Mouse (Mus musculus) layer of hippocampus, adult 9-11 months (tissue): ENCODE data around the gene Lman2.

Source experiments
- DNase-seq: peaks from one replicate; pipeline ENCODE4 v3.0.0; 2022

Lman2 gene

GRCm38 (mm10) chr13:55362453-55363060 lies at the start of gene Lman2:
Lman2 (minus strand) TSS chr13:55362783.
- peak; percentile 99 for DNase-seq

DNA sequence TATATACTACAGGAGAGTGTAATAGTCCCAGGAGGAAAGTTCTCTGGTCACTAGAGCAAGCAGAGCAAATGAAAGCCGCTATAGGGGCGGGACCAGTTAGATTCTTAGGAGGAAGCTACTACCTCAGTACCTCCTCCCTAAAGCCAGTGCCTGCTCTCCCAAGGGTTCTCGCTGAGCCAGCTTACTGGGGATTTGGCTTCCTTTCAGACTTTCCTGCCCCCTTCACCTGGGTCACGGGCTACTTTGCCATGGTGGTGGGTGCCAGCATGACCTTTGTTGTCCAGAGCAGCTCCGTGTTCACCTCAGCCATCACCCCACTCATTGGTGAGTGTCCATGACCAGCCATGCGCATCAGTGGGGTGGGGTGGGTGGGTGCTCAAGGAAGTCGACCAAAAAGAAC lies 49.2 kb upstream of the Lman2 start:
- DNase-seq, result no peak

DNA sequence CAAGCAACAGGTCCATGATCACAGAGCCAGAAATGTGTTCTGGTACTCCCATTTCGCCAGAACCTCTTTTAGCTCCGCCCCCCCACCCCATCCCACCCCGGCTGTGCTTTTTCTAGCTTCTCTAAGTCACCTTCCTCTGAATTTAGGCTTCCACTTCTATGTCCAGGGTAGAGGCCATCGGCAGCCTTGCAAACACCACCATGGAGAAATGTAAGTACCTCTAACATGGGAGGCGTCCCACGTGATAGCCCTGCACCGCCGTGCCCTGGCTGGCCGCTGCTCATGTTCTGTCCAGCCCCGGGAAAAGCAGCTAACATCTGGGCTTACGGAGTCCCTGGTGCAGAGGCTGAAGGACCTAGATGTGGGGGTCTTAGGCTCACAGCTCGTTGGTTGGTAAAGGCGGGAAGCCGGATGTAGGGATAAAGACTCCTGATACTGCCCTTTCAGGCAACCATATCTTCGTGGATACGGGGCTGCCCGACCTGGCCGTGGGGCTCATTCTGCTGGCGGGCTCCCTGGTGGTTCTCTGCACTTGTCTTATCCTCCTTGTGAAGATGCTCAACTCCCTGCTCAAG lies 46.0 kb upstream of the Lman2 start:
- no peak for DNase-seq

GRCm38 (mm10) chr13:55407341-55407740 lies 44.8 kb upstream of the Lman2 start:
- DNase-seq, result no peak

- DNase-seq, result no peak
These were observed 43.3 kb upstream of the Lman2 start for GRCm38 (mm10) chr13:55405783-55406390.

DNA sequence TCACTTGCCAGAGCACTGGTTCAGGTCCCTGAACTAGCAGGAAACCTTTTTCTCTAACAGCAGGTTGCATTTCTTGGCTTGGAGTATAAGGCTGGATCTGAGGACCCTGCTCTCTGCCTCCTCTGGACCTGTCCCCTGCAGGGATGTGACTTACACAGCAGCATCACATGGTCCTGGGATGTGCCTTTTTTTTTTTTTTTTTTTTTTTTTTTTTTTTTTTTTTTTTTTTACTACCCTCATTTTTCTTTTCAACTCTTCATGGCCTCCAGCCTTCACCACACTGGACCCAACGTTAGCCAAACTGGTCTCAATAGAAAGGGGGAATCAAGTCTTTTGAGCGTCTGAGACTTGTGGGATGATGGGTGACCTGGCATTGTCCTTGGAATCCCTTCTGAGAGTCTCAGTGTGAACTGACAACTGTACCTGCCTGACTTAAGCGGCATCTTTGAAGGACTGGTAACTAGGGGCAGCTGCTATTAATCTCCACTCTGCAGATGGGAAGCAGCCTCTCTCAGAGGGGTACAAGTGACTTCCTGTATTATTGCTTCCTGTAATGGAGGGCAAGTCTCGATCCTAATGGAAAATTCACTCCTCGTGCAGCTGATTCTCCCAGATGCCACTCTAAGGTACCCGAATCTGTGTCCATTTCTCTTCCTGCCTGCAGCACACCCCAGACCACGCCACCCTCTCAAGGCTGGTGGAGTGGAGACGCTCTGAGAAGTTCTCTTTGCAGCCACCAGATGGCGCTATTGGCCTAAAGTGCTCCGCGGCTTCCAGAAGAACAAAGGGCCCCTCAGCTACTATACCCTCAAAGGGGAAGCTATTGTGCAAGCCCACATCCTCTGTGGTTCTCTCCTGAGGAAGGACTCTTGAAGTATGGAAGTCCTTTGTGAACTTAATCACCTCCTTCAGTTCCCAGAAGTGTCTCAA lies 42.5 kb upstream of the Lman2 start:
- peak; percentile 68 for DNase-seq

- peak; percentile 54 for DNase-seq
These were observed 41.6 kb upstream of the Lman2 start for GRCm38 (mm10) chr13:55403935-55404852.

GRCm38 (mm10) chr13:55403266-55403665 lies 40.7 kb upstream of the Lman2 start:
- no peak for DNase-seq

DNA sequence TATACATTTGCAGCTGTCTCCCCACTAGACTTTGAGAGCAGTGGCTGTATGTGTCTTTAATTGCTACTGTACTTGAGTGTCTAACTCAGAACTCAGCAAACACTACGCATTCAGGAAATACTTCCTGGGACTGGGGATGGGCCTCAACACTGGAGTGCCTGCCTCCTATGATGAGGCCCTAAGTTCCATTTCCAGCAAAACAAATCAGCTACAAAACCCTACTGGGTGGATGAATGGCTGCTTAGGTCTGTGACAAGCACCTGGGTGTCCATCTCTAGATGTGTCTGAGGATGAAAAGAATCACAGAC lies 37.4 kb upstream of the Lman2 start:
- no peak for DNase-seq

DNA sequence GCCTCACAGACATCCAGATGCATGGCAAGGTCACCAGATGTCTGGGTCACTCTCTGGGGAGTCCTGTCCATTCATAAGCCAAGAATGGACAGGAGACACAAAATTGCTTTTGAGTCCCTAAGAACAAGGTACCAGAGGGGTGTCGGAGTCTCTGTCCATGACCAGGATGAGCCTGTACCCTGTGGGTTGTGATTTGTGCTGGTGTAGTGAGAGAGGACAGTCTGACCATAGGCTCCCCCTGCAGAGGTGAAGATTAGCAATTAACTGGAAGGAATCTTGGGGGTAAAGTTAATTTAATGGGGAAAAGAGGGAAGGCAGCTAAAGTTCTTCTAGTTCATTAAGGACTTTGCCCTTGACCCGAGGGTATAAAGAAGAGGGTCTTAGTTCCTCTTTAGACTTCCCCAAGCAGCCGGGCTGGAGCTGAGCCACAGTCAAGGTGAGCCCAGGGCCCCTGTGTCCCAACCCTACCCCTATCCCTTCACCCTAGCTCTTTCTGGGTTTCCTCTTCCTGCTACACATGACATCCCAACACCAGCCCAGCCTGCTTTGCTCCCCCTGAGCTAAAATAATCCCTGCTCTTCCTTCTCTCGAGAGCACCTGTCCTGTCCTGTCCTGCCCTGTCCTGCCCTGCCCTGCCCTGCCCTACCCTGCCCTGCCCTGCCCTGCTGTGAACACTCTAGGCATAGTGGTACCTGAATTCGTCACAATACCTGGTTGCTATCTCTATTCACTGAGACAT lies 36.9 kb upstream of the Lman2 start:
- DNase-seq, result no peak

- DNase-seq, result no peak
These were observed 35.5 kb upstream of the Lman2 start, which contains the start of gene Slc34a1 for GRCm38 (mm10) chr13:55398088-55398487. Slc34a1 (plus strand) TSS chr13:55398187.

DNA sequence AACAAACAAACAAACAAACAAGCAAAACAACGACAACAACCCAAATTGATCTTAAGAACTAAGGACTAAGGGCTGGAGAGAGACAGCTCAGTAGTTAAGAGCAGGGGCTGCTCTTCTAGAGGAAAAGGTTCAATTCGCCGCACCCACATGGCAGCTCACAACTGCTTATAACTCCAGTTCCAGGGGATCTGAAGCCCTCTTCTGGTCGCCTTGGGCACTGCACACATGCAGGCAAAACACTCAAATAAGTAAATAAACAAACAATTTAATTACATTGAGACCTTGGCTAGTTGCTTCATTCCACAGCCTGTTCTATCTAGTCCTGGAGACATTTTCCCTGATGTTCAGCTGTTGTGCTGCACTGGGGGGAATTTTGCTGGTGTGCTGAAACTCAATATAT lies 30.4 kb upstream of the Lman2 start:
- DNase-seq, result no peak

GRCm38 (mm10) chr13:55391626-55392029 lies 29.0 kb upstream of the Lman2 start:
- DNase-seq, result no peak

DNA sequence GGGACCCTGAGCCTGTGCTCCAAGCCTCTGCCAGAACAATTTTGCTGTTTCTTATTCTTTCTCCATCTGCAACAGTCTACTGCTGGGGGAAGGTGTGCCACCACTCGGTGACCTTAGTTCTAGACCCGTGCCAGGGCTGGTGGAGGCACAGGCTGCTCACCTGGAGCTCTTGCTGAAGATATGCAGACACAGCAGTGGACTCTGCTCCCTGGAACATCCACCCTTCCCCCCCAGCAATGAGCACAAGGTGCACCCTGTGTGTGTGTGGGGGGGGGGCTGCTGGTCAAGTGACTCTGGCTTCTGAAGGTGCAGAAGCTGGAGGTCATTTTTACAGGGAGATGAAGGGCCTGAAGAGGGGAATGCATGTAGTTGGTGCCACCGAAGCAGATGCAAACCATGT lies 28.1 kb upstream of the Lman2 start:
- no peak for DNase-seq

DNA sequence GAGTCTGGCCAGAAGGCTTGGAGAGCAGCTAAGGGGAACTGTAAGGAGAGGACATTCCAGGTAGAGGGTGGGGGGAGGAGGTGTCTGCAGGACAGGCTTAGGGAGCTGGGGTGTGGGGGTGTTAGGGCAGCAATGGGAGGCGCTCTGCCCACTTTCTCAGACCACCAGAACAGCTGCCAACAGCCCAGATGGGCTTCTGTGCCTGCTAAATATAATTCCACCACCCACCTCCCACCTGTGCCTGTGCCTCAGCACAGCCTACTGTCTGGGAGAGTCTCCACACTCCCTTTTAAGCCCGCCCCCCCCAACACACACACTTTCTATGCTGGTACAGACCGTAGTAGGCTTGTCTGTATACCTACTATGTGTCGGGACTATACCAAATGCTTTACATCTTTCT lies 19.2 kb upstream of the Lman2 start:
- peak; percentile 90 for DNase-seq

- DNase-seq, result no peak
These were observed 16.5 kb upstream of the Lman2 start for GRCm38 (mm10) chr13:55378907-55379580.

DNA sequence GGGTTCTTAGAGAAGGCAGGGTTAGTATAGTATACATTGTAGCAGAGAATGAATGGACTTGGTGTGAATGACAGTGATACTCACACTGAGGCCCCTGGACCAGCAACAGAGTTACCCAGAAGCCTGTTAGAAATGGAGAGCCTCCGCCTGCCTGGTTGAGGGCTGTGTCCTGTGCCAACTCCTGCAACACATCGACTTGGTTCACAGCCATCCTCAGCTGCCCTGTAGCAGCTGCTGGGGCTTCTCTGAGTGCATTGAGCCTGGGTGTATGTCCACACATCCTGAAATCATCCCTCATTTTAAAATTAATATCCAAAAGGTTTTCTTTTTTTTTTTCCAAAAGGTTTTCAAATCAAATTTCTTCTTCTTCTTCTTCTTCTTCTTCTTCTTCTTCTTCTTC lies 13.3 kb upstream of the Lman2 start:
- DNase-seq, result no peak

GRCm38 (mm10) chr13:55374206-55374924 lies 11.8 kb upstream of the Lman2 start:
- no peak for DNase-seq

GRCm38 (mm10) chr13:55371740-55372139 lies 9.2 kb upstream of the Lman2 start:
- no peak for DNase-seq

DNA sequence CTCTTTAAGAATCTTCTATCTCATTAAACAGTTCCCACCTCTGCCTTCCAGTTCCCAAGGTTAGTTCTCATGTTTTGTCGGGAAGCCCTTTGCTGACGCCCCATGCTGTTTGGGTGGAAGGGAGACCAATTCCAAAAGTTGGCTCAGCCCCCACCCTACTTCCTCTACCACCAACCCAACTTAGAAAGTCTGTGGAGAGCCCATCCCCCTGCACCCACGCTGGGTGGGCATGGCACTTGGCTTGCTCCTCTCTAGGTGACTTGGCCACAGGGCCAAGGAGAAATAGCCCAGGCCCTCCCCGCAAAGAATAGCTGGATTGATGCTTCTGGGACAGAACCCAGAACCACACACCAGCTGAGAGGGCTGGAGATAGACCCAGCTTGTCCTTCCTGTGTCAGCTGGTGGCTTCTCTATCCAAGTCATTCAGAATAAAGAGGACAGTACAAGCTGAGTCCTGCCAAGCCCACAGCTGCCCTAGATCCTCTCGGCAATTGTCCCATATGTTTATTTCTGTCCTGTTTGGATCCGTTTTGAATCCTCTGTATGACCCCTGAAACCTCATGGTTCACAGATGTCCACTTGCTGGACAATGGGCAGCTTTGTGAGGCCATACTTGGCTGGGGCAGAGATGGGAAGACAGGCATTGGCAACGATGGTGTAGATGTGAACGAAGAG lies 8.6 kb upstream of the Lman2 start:
- peak; percentile 88 for DNase-seq
